11 mouse cellular contexts compared by ENCODE assay signal in the genomic region with DNA sequence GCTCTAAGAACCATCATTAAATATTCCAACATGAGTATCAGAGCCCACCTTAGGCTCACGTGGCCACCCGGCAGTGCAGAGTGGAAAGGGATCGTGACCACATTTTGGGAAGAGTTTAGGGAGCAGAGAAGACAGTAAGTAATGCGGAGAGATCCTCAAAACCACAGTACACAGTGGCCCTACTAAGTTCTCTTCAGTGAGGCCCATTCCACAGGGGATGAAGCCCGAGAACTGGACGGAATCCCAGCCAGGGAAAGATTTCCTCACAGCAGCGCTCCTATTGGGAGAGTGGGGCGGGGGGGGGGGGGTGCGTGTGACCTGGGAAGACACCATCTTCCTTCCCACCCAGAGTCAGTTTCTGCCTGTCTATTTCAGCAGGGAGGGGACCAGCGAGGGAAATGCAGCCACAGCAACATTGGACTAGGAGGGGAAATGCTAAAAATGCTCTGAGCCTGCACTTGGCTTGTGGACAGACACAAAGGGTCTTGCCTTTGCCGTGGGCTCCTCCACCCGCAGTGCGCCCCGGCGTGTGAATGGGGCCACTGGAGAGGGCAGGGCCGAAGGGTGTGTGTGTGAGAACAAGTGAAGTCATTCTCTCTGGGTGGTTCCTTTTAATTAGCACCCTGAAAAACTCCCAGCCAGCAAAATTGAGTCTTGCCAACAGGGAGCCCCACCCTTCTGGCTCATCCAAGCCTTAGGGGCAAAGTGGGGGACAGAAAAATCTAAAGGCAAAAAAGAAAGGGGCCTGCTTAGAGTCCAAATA. TPM values are rescaled to one million over a fixed set of nuclear protein-coding genes. Genes with fewer than 3 reads are reported as not detected.
DNase-seq lines count a peak whose midpoint lies in the region; ATAC-seq and TF ChIP-seq lines count a peak whose summit lies in the region.
"Had no signal": no experiment of that assay in that cellular context is flagged by ENCODE, and none has a peak within 500 bp of the region (broad histone marks: within the 10 kb centered on the region; RNA-seq: fewer than 3 reads in every experiment).

No protein-coding gene starts in this region.

- dilution Hi-C loops in CH12.LX (cut with MboI; ENCODE audit: extremely low pct_ligation_motif_present, extremely low pct_unique_long_range_greater_than_20kb, low sequenced_read_pairs), result no loop called here

- H3K9me3 ChIP-seq in CH12.LX (replicated peaks; ENCODE audit: low read length), result no peaks in the 10 kb centered on the region
- H3K9me3 ChIP-seq in embryonic facial prominence, embryonic 14.5 days (ENCODE audit: control insufficient read depth, low read length), result no peaks in the 10 kb centered on the region
- H3K9me3 ChIP-seq in limb, embryonic 13.5 days, result no peaks in the 10 kb centered on the region

- intact Hi-C loops in heart, adult 2 months (cut with DNase I), result no loop called here
- intact Hi-C loops in heart, postnatal 25 days (cut with DNase I), result loop anchor here (5.0 kb wide), 1 partner anchor 637 kb away; no protein-coding TSS in a partner anchor

- no peak for TF ChIP-seq POLR2A in heart, adult 2 months (IDR thresholded peaks at IDR 0.05; ENCODE audit: insufficient read depth, low read depth, low read length)
- TF ChIP-seq POLR2A in CH12.LX (IDR thresholded peaks at IDR 0.05; ENCODE audit: low read depth, low read length), result no peak

- H3K36me3 ChIP-seq in heart, adult 2 months (ENCODE audit: control insufficient read depth, insufficient read depth, low read length), result no peaks in the 10 kb centered on the region; the same call in 1 of the 2 replicates
- H3K36me3 ChIP-seq in CH12.LX (replicated peaks in 1 of 2; ENCODE audit: control insufficient read depth in 1 of 2, insufficient read depth in 1 of 2, low read length in 1 of 2), result no peaks in the 10 kb centered on the region
- H3K36me3 ChIP-seq in embryonic facial prominence, embryonic 14.5 days (ENCODE audit: control insufficient read depth, insufficient read depth, low read length), result no peaks in the 10 kb centered on the region
- H3K36me3 ChIP-seq in limb, embryonic 13.5 days, result no peaks in the 10 kb centered on the region

- peak overlapping the region; percentile 70; the same call in 1 of the 2 replicates for H3K4me2 ChIP-seq in CH12.LX (ENCODE audit: insufficient read depth, low read depth, poor library complexity, severe bottlenecking)
- H3K4me2 ChIP-seq in embryonic facial prominence, embryonic 14.5 days (ENCODE audit: low read depth, low read length), result 0 out of 2 replicates have a peak overlapping the region, but pooled peaks have one; percentile 15
- H3K4me2 ChIP-seq in limb, embryonic 13.5 days (replicated peaks), result no peak overlapping the region

- H3K4me3 ChIP-seq in heart, adult 2 months, result no peak overlapping the region
- no peak overlapping the region for H3K4me3 ChIP-seq in CH12.LX (replicated peaks in 1 of 3; ENCODE audit: low read depth in 2 of 3, low read length in 2 of 3, poor library complexity in 1 of 3)
- H3K4me3 ChIP-seq in embryonic facial prominence, embryonic 14.5 days (ENCODE audit: low read depth, low read length), result no peak overlapping the region
- H3K4me3 ChIP-seq in limb, embryonic 13.5 days, result no peak overlapping the region

- 36% methylated on average over 16 of the region's 16 CpGs for WGBS in heart, adult 2 months
- WGBS in embryonic facial prominence, embryonic 14.5 days, result 51% methylated on average over 15 of the region's 16 CpGs
- WGBS in limb, embryonic 13.5 days, result 59% methylated on average over 16 of the region's 16 CpGs

- H3K4me1 ChIP-seq in heart, adult 2 months (ENCODE audit: control insufficient read depth, insufficient read depth, low read length), result peaks cover 16% of the 10 kb centered on the region
- peaks cover 5 to 24% of the 10 kb centered on the region in 2 experiments; a peak in 3 of 4 replicates for H3K4me1 ChIP-seq in CH12.LX (ENCODE audit: control insufficient read depth in 1 of 2, insufficient read depth in 2 of 2)
- H3K4me1 ChIP-seq in embryonic facial prominence, embryonic 14.5 days (ENCODE audit: control insufficient read depth, insufficient read depth, low read length), result peaks cover 30% of the 10 kb centered on the region
- peaks cover 48% of the 10 kb centered on the region for H3K4me1 ChIP-seq in limb, embryonic 13.5 days

- 0 out of 2 replicates have a peak, but pooled peaks have one; percentile 1 for TF ChIP-seq CTCF in heart, adult 2 months (IDR thresholded peaks at IDR 0.05)
- no peak for TF ChIP-seq CTCF in CH12.LX (conservative IDR thresholded peaks at IDR 0.05 in 1 of 2, IDR thresholded peaks at IDR 0.05 in 1 of 2; ENCODE audit: low read depth in 2 of 2, low read length in 2 of 2)

- no peaks in the 10 kb centered on the region for H3K27me3 ChIP-seq in heart, adult 2 months (ENCODE audit: control insufficient read depth, insufficient read depth, low read length)
- peaks cover 89% of the 10 kb centered on the region for H3K27me3 ChIP-seq in CH12.LX (replicated peaks)
- no peaks in the 10 kb centered on the region for H3K27me3 ChIP-seq in embryonic facial prominence, embryonic 14.5 days (replicated peaks; ENCODE audit: control insufficient read depth, insufficient read depth, low read length)
- no peaks in the 10 kb centered on the region for H3K27me3 ChIP-seq in limb, embryonic 13.5 days

- H3K9ac ChIP-seq in heart, adult 2 months (ENCODE audit: low read depth, low read length), result no peak overlapping the region
- H3K9ac ChIP-seq in CH12.LX (ENCODE audit: insufficient read depth, low read depth), result no peak overlapping the region
- H3K9ac ChIP-seq in embryonic facial prominence, embryonic 14.5 days (ENCODE audit: low read depth, low read length), result no peak overlapping the region
- H3K9ac ChIP-seq in limb, embryonic 13.5 days, result no peak overlapping the region

- TF ChIP-seq RAD21 in CH12.LX (IDR thresholded peaks at IDR 0.05; ENCODE audit: low read depth, low read length), result no peak

- in situ Hi-C loops in CH12.LX (cut with MboI; ENCODE audit: low pct_ligation_motif_present, low pct_unique_long_range_greater_than_20kb, low sequenced_read_pairs), result loop anchor here (10.0 kb wide), 2 partner anchors 129 to 449 kb away; no protein-coding TSS in a partner anchor

- peak; percentile 46 for DNase-seq in heart, adult 2 months
- no peak for DNase-seq in heart, postnatal 25 days (ENCODE audit: low spot score)
- DNase-seq in CH12.LX (ENCODE audit: extremely low read depth), result no peak
- DNase-seq in embryonic facial prominence, embryonic 14.5 days (ENCODE audit: low spot score), result peak; percentile 51
- no peak for DNase-seq in cerebellum, adult 9-11 months

- H3K27ac ChIP-seq in heart, adult 2 months, result peak overlapping the region; percentile 24
- H3K27ac ChIP-seq in CH12.LX (ENCODE audit: insufficient read depth, low read depth), result no peak overlapping the region
- peak overlapping the region; percentile 65 for H3K27ac ChIP-seq in embryonic facial prominence, embryonic 14.5 days (replicated peaks; ENCODE audit: low read depth, low read length)
- H3K27ac ChIP-seq in limb, embryonic 13.5 days, result peak overlapping the region; percentile 52; the same call in 1 of the 2 replicates

- no peaks in the 10 kb centered on the region for H3K79me2 ChIP-seq in heart, adult 2 months (replicated peaks; ENCODE audit: control insufficient read depth, insufficient read depth, low read length)
- H3K79me2 ChIP-seq in CH12.LX (replicated peaks; ENCODE audit: control insufficient read depth, extremely low read depth, insufficient read depth, poor library complexity, severe bottlenecking), result no peaks in the 10 kb centered on the region

- TF ChIP-seq EP300 in heart, adult 2 months (IDR thresholded peaks at IDR 0.05; ENCODE audit: insufficient read depth, low read depth, low read length), result no peak
- no peak for TF ChIP-seq EP300 in CH12.LX (IDR thresholded peaks at IDR 0.05; ENCODE audit: low read length)

- no peak for ATAC-seq in embryonic facial prominence, embryonic 14.5 days (ENCODE audit: low read depth)
- ATAC-seq in limb, embryonic 13.5 days (ENCODE audit: low FRiP score, low read depth), result no peak
- ATAC-seq in granulocyte monocyte progenitor cell, adult 5-6 weeks (replicated peaks; ENCODE audit: poor library complexity, severe bottlenecking), result no peak
- ATAC-seq in activated CD4-positive, CD25-positive, alpha-beta regulatory T cell, adult 4 months, result no peak

RNA-seq across cellular contexts. Expression of a gene that starts 20.2 kb away (rescaled TPM):
- total RNA-seq in heart, adult 2 months (2021), result under 1 TPM in 1 of 2 experiments, not detected in 1; 0.08 TPM
- not detected in 2 replicates for polyA plus RNA-seq in heart, adult 2 months (2012; rRNA removed)
- not detected for total RNA-seq in heart, postnatal 25 days (2021)
- total RNA-seq in CH12.LX (2012; rRNA removed) (not detected in 2 replicates), CH12.LX (2014; rRNA removed) (not detected in 2 replicates)
- not detected in 2 replicates for polyA plus RNA-seq in CH12.LX (2012; ENCODE audit: insufficient read length, low read depth)
- polyA plus RNA-seq in embryonic facial prominence, embryonic 14.5 days (2014; fragmentation: Nextera tagmentation; extraction: Ambion mirVana), result 0.25 and 1.7 TPM in 2 replicates
- 0.06 TPM in 1 of 2 replicates, not detected in the other for polyA plus RNA-seq in limb, embryonic 13.5 days (2015; fragmentation: Nextera tagmentation; extraction: Ambion mirVana)
- not detected in 2 replicates for total RNA-seq in granulocyte monocyte progenitor cell, adult 5-6 weeks (2014; fragmentation: Nextera tagmentation)
- total RNA-seq in granulocyte monocyte progenitor cell, adult 5-6 weeks (2017), result not detected in 2 replicates
- polyA plus RNA-seq in activated CD4-positive, CD25-positive, alpha-beta regulatory T cell, adult 4 months (2017; shearing (Covaris generic)), result not detected
- total RNA-seq: adrenal gland, adult 8-10 months; gastrocnemius, adult 8-10 months had no signal
- polyA plus RNA-seq: neural tube, embryonic 11.5 days had no signal

RNA-seq across cellular contexts. Expression of a gene that starts 30.0 kb away (rescaled TPM):
- 1 to 10 TPM; 1.7 TPM for total RNA-seq in heart, adult 2 months (2021)
- 2.3 and 9.8 TPM in 2 replicates for polyA plus RNA-seq in heart, adult 2 months (2012; rRNA removed)
- 1 to 10 TPM; 2.5 to 2.7 TPM for total RNA-seq in heart, postnatal 25 days (2021)
- total RNA-seq in CH12.LX (2012; rRNA removed) (not detected in 2 replicates), CH12.LX (2014; rRNA removed) (not detected in 2 replicates)
- polyA plus RNA-seq in CH12.LX (2012; ENCODE audit: insufficient read length, low read depth), result not detected in 2 replicates
- polyA plus RNA-seq in embryonic facial prominence, embryonic 14.5 days (2014; fragmentation: Nextera tagmentation; extraction: Ambion mirVana), result 69.1 and 105 TPM in 2 replicates
- polyA plus RNA-seq in limb, embryonic 13.5 days (2015; fragmentation: Nextera tagmentation; extraction: Ambion mirVana), result 7.3 and 7.8 TPM in 2 replicates
- total RNA-seq in granulocyte monocyte progenitor cell, adult 5-6 weeks (2014; fragmentation: Nextera tagmentation), result 0.30 TPM in 1 of 2 replicates, not detected in the other
- 0.31 and 0.60 TPM in 2 replicates for total RNA-seq in granulocyte monocyte progenitor cell, adult 5-6 weeks (2017)
- polyA plus RNA-seq in activated CD4-positive, CD25-positive, alpha-beta regulatory T cell, adult 4 months (2017; shearing (Covaris generic)), result not detected

RNA-seq across cellular contexts. Expression of a gene that starts 34.1 kb away (rescaled TPM):
- under 1 TPM in 1 of 2 experiments, not detected in 1; 0.27 TPM for total RNA-seq in heart, adult 2 months (2021)
- 1.5 and 2.3 TPM in 2 replicates for polyA plus RNA-seq in heart, adult 2 months (2012; rRNA removed)
- total RNA-seq in heart, postnatal 25 days (2021), result not detected
- total RNA-seq in CH12.LX (2012; rRNA removed), result not detected in 2 replicates
- not detected in 2 replicates for total RNA-seq in CH12.LX (2014; rRNA removed)
- not detected in 2 replicates for polyA plus RNA-seq in CH12.LX (2012; ENCODE audit: insufficient read length, low read depth)
- polyA plus RNA-seq in embryonic facial prominence, embryonic 14.5 days (2014; fragmentation: Nextera tagmentation; extraction: Ambion mirVana), result 8.9 and 9.2 TPM in 2 replicates
- 0.15 and 0.20 TPM in 2 replicates for polyA plus RNA-seq in limb, embryonic 13.5 days (2015; fragmentation: Nextera tagmentation; extraction: Ambion mirVana)
- total RNA-seq in granulocyte monocyte progenitor cell, adult 5-6 weeks (2014; fragmentation: Nextera tagmentation), result not detected in 2 replicates
- not detected in 2 replicates for total RNA-seq in granulocyte monocyte progenitor cell, adult 5-6 weeks (2017)
- not detected for polyA plus RNA-seq in activated CD4-positive, CD25-positive, alpha-beta regulatory T cell, adult 4 months (2017; shearing (Covaris generic))
- total RNA-seq: gastrocnemius, adult 8-10 months had no signal

RNA-seq across cellular contexts. Expression of a gene that starts 49.7 kb away (rescaled TPM):
- total RNA-seq in heart, adult 2 months (2021), result not detected
- 0.43 TPM in 1 of 2 replicates, not detected in the other for polyA plus RNA-seq in heart, adult 2 months (2012; rRNA removed)
- total RNA-seq in heart, postnatal 25 days (2021), result not detected
- total RNA-seq in CH12.LX (2012; rRNA removed), result not detected in 2 replicates
- total RNA-seq in CH12.LX (2014; rRNA removed), result not detected in 2 replicates
- not detected in 2 replicates for polyA plus RNA-seq in CH12.LX (2012; ENCODE audit: insufficient read length, low read depth)
- 66.3 and 145 TPM in 2 replicates for polyA plus RNA-seq in embryonic facial prominence, embryonic 14.5 days (2014; fragmentation: Nextera tagmentation; extraction: Ambion mirVana)
- polyA plus RNA-seq in limb, embryonic 13.5 days (2015; fragmentation: Nextera tagmentation; extraction: Ambion mirVana), result 4.1 and 6.3 TPM in 2 replicates
- not detected in 2 replicates for total RNA-seq in granulocyte monocyte progenitor cell, adult 5-6 weeks (2014; fragmentation: Nextera tagmentation)
- not detected in 2 replicates for total RNA-seq in granulocyte monocyte progenitor cell, adult 5-6 weeks (2017)
- not detected for polyA plus RNA-seq in activated CD4-positive, CD25-positive, alpha-beta regulatory T cell, adult 4 months (2017; shearing (Covaris generic))
- total RNA-seq: adrenal gland, adult 8-10 months; gastrocnemius, adult 8-10 months had no signal
- polyA plus RNA-seq: neural tube, embryonic 11.5 days had no signal

RNA-seq across cellular contexts. Expression of a gene that starts 53.7 kb away (rescaled TPM):
- 1 to 10 TPM; 2.6 to 2.7 TPM for total RNA-seq in heart, adult 2 months (2021)
- 2.7 and 6.7 TPM in 2 replicates for polyA plus RNA-seq in heart, adult 2 months (2012; rRNA removed)
- total RNA-seq in heart, postnatal 25 days (2021), result 1 to 10 TPM; 3.7 to 4.9 TPM
- 0.13 and 0.21 TPM in 2 replicates for total RNA-seq in CH12.LX (2012; rRNA removed)
- total RNA-seq in CH12.LX (2014; rRNA removed), result not detected in 2 replicates
- polyA plus RNA-seq in CH12.LX (2012; ENCODE audit: insufficient read length, low read depth), result not detected in 2 replicates
- polyA plus RNA-seq in embryonic facial prominence, embryonic 14.5 days (2014; fragmentation: Nextera tagmentation; extraction: Ambion mirVana), result 61.0 and 70.0 TPM in 2 replicates
- 20.9 and 21.2 TPM in 2 replicates for polyA plus RNA-seq in limb, embryonic 13.5 days (2015; fragmentation: Nextera tagmentation; extraction: Ambion mirVana)
- 11.4 and 20.2 TPM in 2 replicates for total RNA-seq in granulocyte monocyte progenitor cell, adult 5-6 weeks (2014; fragmentation: Nextera tagmentation)
- 12.4 and 24.9 TPM in 2 replicates for total RNA-seq in granulocyte monocyte progenitor cell, adult 5-6 weeks (2017)
- polyA plus RNA-seq in activated CD4-positive, CD25-positive, alpha-beta regulatory T cell, adult 4 months (2017; shearing (Covaris generic)), result not detected

Comparison
In these comparisons a context has a peak if more than half of its experiments do, and no peak if none do; other contexts are left out.
1. DNase-seq: peak in heart, adult 2 months (2 of 2) and embryonic facial prominence, embryonic 14.5 days (single experiment); none in heart, postnatal 25 days (single experiment), CH12.LX (single experiment) and cerebellum, adult 9-11 months (single experiment).